Mouse (Mus musculus) lung, embryonic 14.5 days (tissue): ENCODE data around the gene Rab3il1. TPM values are rescaled to one million over a fixed set of nuclear protein-coding genes. Genes with fewer than 3 reads are reported as not detected.

Experiments used
- ATAC-seq: fragments of 200-750 bp; cut with Nextera tagmentation; 2 replicates; pipeline ENCODE4 v1.8.0; 2017; ENCODE audit warnings: mild to moderate bottlenecking, moderate TSS enrichment, moderate library complexity; ENCODE audit not compliant: insufficient read depth
- DNase-seq: peaks from one replicate; pipeline ENCODE4 v3.0.0-alpha.2; 2015
- H3K27ac ChIP-seq: fragments of 300-500 bp; sonication (generic); 2 replicates; pipeline ENCODE4 v1.5.1; 2014; ENCODE audit warnings: low read depth, mild to moderate bottlenecking, moderate library complexity
- H3K27me3 ChIP-seq: fragments of 300-500 bp; sonication (generic); 2 replicates; pipeline ENCODE4 v1.6.1; 2014; ENCODE audit warnings: low read length, control low read depth; ENCODE audit not compliant: insufficient read depth
- H3K36me3 ChIP-seq: fragments of 300-500 bp; sonication (generic); 2 replicates; pipeline ENCODE4 v1.6.1; 2014; ENCODE audit warnings: control low read depth; ENCODE audit not compliant: insufficient read depth
- H3K4me1 ChIP-seq: fragments of 300-500 bp; sonication (generic); 2 replicates; pipeline ENCODE4 v1.6.1; 2014; ENCODE audit warnings: antibody characterized with exemption, control low read depth; ENCODE audit not compliant: insufficient read depth
- H3K4me2 ChIP-seq: fragments of 300-500 bp; sonication (generic); 2 replicates; pipeline ENCODE4 v1.6.1; 2014; ENCODE audit warnings: mild to moderate bottlenecking
- H3K4me3 ChIP-seq: fragments of 300-500 bp; sonication (generic); 2 replicates; pipeline ENCODE4 v1.5.1; 2014; ENCODE audit warnings: low read depth, low read length
- H3K9ac ChIP-seq: fragments of 300-500 bp; sonication (generic); 2 replicates; pipeline ENCODE4 v1.6.1; 2014
- H3K9me3 ChIP-seq: fragments of 300-500 bp; sonication (generic); 2 replicates; pipeline ENCODE4 v1.6.1; 2016; ENCODE audit warnings: low read depth, low read length, control low read depth
- CTCF ChIP-seq: IDR thresholded peaks from 2 replicates; pipeline ENCODE4 v1.5.1; 2016; ENCODE audit warnings: antibody characterized with exemption, low read depth
- WGBS: fragments of 180-500 bp; shearing (Covaris S2); extraction: QIAGEN DNeasy Blood & Tissue Kit; methylation state at CpG from one replicate; pipeline ENCODE4 v1.1.7; 2014; 5-methylcytosine and 5-hydroxymethylcytosine counted together
- polyA plus RNA-seq: library from polyadenylated mRNA; unstranded; fragments of >200 nt; fragmentation: Nextera tagmentation; extraction: Ambion mirVana; gene quantifications from 2 replicates; pipeline ENCODE4 v1.2.1, GENCODE M21; 2014

Gene Rab3il1
- polyA plus RNA-seq, 1 experiment from 2014 or later = 34.0 TPM

DNA sequence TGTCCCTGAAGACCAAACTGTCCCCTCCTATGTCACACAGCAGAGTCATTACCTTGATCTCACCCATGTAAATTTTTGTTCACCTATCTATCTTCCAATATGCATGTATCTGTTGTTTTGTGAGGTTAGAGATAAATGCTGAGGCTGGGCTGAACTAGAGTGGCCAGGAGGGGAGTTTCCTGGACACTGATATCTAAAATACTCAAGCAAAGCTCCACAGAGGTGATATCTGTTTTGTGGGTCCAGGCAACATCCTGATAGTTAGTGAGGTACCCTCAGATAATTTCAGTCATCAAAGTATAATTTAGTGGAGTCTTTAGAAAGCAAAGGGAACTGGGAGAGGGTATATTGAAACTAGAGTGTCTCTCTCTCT is 11.6 kb upstream of the Rab3il1 start:
- ATAC-seq (no peak), DNase-seq (no peak)
- no peak for TF ChIP-seq CTCF
- H3K36me3 ChIP-seq = peaks cover 13% of the 10 kb centered on the region
- H3K9ac ChIP-seq = no peak overlapping the region
- H3K9me3 ChIP-seq = no peaks in the 10 kb centered on the region
- H3K4me1 ChIP-seq = no peaks in the 10 kb centered on the region
- H3K4me2 ChIP-seq = no peak overlapping the region
- H3K27ac ChIP-seq = no peak overlapping the region
- no peak overlapping the region for H3K4me3 ChIP-seq
- H3K27me3 ChIP-seq = no peaks in the 10 kb centered on the region

- no peak overlapping the region for H3K27ac ChIP-seq
- ATAC-seq = no peak
These were observed 10.2 kb upstream of the Rab3il1 start for GRCm38 (mm10) chr19:9991304-9991703.

GRCm38 (mm10) chr19:9992011-9992958 is 9.2 kb upstream of the Rab3il1 start:
- ATAC-seq = peak; percentile 36; the same call in 1 of the 2 replicates
- H3K9ac ChIP-seq = peak overlapping the region; percentile 30

More at GRCm38 (mm10) chr19:9991304-9991703, 10.2 kb upstream of the Rab3il1 start:
- Histone ChIP-seq H3K27me3 (no peaks in the 10 kb centered on the region), H3K4me1 (no peaks in the 10 kb centered on the region), H3K4me3 (no peak overlapping the region), H3K4me2 (no peak overlapping the region), H3K36me3 (no peaks in the 10 kb centered on the region), H3K9ac (no peak overlapping the region), H3K9me3 (no peaks in the 10 kb centered on the region)
- DNase-seq = peak; percentile 91
- WGBS = 26% methylated on average over 5 of the region's 5 CpGs
- TF ChIP-seq CTCF = peak; percentile 97

DNA sequence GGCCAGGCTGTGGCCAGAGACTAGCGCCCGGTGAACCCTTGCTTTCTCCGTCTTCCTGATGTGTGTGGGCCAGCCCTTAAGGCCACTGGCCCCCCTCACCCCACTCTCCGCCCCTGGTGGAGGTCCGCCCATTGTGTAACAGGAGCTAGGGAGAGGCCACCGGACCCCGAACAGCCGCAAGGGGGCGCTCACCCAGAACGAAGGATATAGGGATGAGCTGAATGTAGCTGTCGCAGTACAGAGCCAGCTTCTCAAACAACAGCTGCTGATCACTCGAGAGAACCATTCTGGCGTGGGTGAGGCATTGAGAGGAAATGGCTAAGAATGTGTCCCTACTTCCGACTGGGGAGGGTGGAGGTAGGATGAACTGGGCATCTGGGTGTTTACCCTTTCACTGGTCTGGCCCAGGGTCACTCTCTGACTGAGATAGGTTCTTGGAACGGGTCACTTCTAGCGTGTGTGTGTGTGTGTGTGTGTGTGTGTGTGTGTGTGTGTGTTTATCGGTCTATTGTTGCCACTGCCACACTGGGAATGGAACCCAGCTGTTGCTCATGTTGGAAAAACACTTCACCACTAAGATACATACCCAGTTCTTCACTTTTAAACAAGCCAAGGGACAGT is 8.3 kb upstream of the Rab3il1 start:
- H3K36me3 ChIP-seq = no peaks in the 10 kb centered on the region
- H3K4me2 ChIP-seq = peak overlapping the region; percentile 52
- H3K4me1 ChIP-seq = no peaks in the 10 kb centered on the region
- TF ChIP-seq CTCF = peak; percentile 93
- no peaks in the 10 kb centered on the region for H3K9me3 ChIP-seq
- DNase-seq (peak; percentile 93), ATAC-seq (peak; percentile 90)
- H3K27me3 ChIP-seq = no peaks in the 10 kb centered on the region
- WGBS = 4% methylated on average over 17 of the region's 17 CpGs
- H3K9ac ChIP-seq = peak overlapping the region; percentile 30
- H3K27ac ChIP-seq = 0 out of 2 replicates have a peak overlapping the region, but pooled peaks have one; percentile 2
- H3K4me3 ChIP-seq = peak overlapping the region; percentile 7

More at GRCm38 (mm10) chr19:9992011-9992958, 9.2 kb upstream of the Rab3il1 start:
- no peaks in the 10 kb centered on the region for H3K36me3 ChIP-seq
- 44% methylated on average over 26 of the region's 26 CpGs for WGBS
- H3K27me3 ChIP-seq = no peaks in the 10 kb centered on the region
- H3K4me3 ChIP-seq = peak overlapping the region; percentile 7
- no peaks in the 10 kb centered on the region for H3K9me3 ChIP-seq
- H3K27ac ChIP-seq = no peak overlapping the region
- peak overlapping the region; percentile 52 for H3K4me2 ChIP-seq
- no peak for TF ChIP-seq CTCF
- H3K4me1 ChIP-seq = no peaks in the 10 kb centered on the region
- DNase-seq = no peak

GRCm38 (mm10) chr19:9997204-9998062 is 4.0 kb upstream of the Rab3il1 start:
- Histone ChIP-seq H3K27ac (no peak overlapping the region; the same call in 1 of the 2 replicates), H3K4me3 (no peak overlapping the region), H3K4me1 (no peaks in the 10 kb centered on the region), H3K9me3 (no peaks in the 10 kb centered on the region), H3K36me3 (no peaks in the 10 kb centered on the region), H3K4me2 (no peak overlapping the region), H3K27me3 (no peaks in the 10 kb centered on the region), H3K9ac (no peak overlapping the region)
- no peak for ATAC-seq
- DNase-seq = no peak
- TF ChIP-seq CTCF = no peak
- 63% methylated on average over 12 of the region's 12 CpGs for whole genome bisulfite sequencing

DNA sequence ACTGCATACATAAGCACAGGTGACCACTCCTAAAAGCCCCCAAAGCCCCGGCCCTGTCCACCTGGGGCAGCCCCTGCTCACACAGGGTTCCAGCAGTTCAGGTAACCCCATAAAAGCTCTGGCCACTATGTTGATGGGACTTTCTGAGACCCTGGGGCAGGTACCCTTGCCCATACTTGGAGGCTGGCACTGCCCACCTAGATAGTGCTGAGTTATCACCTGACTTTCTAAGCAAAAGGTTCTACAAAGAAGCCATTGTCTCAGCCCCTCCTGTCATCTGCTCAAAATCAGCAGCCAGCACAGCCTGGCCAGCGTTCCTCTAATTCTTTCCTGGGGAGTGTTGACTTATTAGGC is 3.4 kb upstream of the Rab3il1 start:
- ATAC-seq (no peak), DNase-seq (no peak)
- 73% methylated on average over 2 of the region's 2 CpGs for WGBS

More for the DNA sequence above, 3.4 kb upstream of the Rab3il1 start:
- Histone ChIP-seq H3K9me3 (no peaks in the 10 kb centered on the region), H3K4me2 (no peak overlapping the region), H3K9ac (no peak overlapping the region), H3K4me3 (no peak overlapping the region), H3K36me3 (no peaks in the 10 kb centered on the region), H3K4me1 (no peaks in the 10 kb centered on the region), H3K27me3 (no peaks in the 10 kb centered on the region), H3K27ac (no peak overlapping the region)
- no peak for TF ChIP-seq CTCF
